Mouse (Mus musculus): ENCODE data around the gene Ccdc122. TPM values are rescaled to one million over a fixed set of nuclear protein-coding genes. Genes with fewer than 3 reads are reported as not detected.

Gene Ccdc122
- polyA plus RNA-seq, 1 experiment, result 6.1 TPM

DNA sequence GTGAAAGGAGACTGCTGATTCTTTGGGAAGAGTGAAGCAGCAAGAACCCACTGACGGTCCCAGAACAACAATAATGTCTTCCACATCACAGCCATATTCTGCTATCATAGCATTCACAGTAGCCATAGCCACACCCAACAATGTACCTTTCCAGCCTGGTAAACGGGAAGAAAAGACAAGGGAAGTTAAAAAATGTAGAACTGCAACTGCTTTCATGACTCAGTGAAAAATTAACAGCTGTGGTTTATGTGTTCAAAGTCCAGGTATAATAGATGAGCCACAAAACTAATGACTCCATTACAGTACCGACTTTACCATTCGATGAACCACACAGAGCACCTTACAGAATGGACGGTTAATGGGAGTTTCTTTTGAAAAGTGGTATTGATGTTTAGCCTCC, 5.8 kb upstream of the Ccdc122 start:
- Histone ChIP-seq H3K27ac (ENCODE audit: insufficient read depth, low read depth, low read length) (no peak overlapping the region), H3K4me3 (ENCODE audit: insufficient read depth, low read length) (no peak overlapping the region), H3K4me1 (ENCODE audit: control insufficient read depth, insufficient read depth, low read length) (peaks cover 15% of the 10 kb centered on the region)
- TF ChIP-seq CTCF (IDR thresholded peaks at IDR 0.05; ENCODE audit: low read depth, low read length), result no peak
- TF ChIP-seq POLR2A (IDR thresholded peaks at IDR 0.05; ENCODE audit: borderline replicate concordance, low read depth, low read length), result no peak

DNA sequence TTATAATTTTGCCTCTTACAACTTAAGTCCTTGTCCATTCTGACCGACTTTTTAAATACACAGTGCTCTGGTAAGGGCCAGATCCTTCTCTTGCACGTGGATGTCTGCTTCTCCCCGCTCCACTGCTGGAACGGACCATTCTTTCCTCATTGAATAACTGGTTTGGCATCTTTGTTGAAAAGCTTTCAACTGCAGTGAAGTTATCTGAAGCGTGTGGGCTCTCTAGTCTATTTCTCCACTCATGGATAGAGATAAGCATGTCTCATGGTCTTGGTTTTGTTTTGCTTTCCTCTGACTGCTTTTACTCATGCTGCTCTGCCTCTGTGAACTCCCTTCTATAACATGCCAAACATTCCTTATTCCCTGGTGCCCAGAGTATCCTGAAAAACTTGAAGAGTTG, 4.1 kb upstream of the Ccdc122 start:
- Histone ChIP-seq H3K4me1 (ENCODE audit: control insufficient read depth, insufficient read depth, low read length) (peaks cover 19% of the 10 kb centered on the region), H3K4me3 (ENCODE audit: insufficient read depth, low read length) (no peak overlapping the region), H3K27ac (ENCODE audit: insufficient read depth, low read depth, low read length) (no peak overlapping the region)
- no peak for TF ChIP-seq POLR2A (IDR thresholded peaks at IDR 0.05; ENCODE audit: borderline replicate concordance, low read depth, low read length)
- TF ChIP-seq CTCF (IDR thresholded peaks at IDR 0.05; ENCODE audit: low read depth, low read length), result no peak

DNA sequence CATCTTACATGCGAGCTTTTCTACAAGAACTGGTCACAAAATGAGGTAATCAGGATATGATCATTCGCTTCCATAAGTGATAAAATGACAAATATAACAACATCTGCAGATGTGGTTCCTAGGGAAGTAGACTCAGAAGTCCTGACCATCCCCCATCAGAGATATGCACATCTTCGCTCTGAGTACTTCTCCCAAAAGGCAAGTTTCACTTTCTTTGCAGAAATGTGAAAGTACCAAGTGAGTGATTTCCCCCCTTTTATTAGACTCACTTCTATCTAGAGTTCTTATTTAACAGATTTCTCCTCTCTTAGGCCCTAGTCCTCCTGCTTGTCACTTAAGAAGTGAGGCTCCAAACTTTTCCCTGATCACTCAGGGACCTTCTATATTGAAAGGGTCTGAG, 3.2 kb upstream of the Ccdc122 start:
- Histone ChIP-seq H3K4me1 (ENCODE audit: control insufficient read depth, insufficient read depth, low read length) (peaks cover 26% of the 10 kb centered on the region), H3K4me3 (ENCODE audit: insufficient read depth, low read length) (peak overlapping the region; percentile 25), H3K27ac (ENCODE audit: insufficient read depth, low read depth, low read length) (peak overlapping the region; percentile 85)
- TF ChIP-seq POLR2A (IDR thresholded peaks at IDR 0.05; ENCODE audit: borderline replicate concordance, low read depth, low read length) (no peak), CTCF (IDR thresholded peaks at IDR 0.05; ENCODE audit: low read depth, low read length) (no peak)

DNA sequence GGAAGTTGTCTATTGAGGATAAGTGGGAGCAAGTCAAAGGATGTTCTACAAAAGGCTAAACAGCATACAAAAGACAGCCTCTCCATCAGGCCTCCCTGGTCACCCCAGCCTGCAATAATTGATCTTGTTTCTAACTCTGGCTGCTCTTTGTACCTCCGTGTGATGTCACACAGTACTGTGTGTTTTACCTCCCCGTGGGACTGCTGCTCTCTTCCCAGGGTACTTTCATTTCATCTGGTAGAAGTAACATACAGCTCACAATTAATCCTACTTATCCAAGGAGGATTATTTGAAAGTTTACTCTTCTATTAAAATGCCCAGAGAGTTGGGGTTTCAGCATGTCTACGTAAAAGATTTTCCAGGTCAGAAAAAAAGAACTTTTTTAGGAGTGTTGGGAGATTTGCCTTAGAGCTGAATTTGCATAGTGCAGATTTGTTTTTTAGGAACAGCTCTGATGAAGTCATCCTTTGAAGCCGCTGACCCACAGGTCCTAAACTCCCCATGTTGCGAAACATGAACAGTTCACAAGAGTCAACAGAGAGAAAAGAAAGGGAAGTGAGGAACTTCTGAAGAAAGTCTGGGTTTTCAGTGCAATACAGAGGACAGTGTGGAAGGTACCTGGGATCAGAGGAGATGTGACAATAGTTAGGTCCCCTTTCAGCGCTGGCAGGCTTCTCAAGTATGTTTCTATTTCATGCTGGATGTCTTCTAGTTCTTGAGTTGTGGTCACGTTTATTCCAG, 2.2 kb upstream of the Ccdc122 start:
- H3K27ac ChIP-seq (ENCODE audit: insufficient read depth, low read depth, low read length), result peak overlapping the region; percentile 85
- peaks cover 31% of the 10 kb centered on the region for H3K4me1 ChIP-seq (ENCODE audit: control insufficient read depth, insufficient read depth, low read length)
- H3K4me3 ChIP-seq (ENCODE audit: insufficient read depth, low read length), result peak overlapping the region; percentile 61
- TF ChIP-seq CTCF (IDR thresholded peaks at IDR 0.05; ENCODE audit: low read depth, low read length) (no peak), POLR2A (IDR thresholded peaks at IDR 0.05; ENCODE audit: borderline replicate concordance, low read depth, low read length) (no peak)

DNA sequence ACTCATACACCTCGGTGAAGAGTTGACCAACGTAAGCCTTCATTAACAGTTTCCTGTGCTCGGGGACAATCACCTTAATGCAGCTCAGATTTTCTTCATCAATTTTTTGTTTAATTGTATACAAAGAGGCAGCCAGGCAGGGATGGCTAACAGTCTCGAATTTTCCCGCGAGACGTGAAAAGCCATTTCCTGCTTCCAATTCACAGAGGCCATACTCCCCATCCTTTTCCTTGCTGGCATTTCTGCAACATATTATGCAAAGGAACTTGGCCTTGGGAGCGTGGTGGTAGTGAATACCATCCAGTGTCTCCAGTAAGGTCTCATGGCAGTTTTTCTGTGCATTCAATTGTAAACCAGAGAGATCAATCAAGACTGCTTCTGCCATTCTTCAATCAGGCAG, 1.6 kb upstream of the Ccdc122 start:
- peak overlapping the region; percentile 69 for H3K27ac ChIP-seq (ENCODE audit: insufficient read depth, low read depth, low read length)
- H3K4me1 ChIP-seq (ENCODE audit: control insufficient read depth, insufficient read depth, low read length), result peaks cover 32% of the 10 kb centered on the region
- peak overlapping the region; percentile 47 for H3K4me3 ChIP-seq (ENCODE audit: insufficient read depth, low read length)
- TF ChIP-seq POLR2A (IDR thresholded peaks at IDR 0.05; ENCODE audit: borderline replicate concordance, low read depth, low read length), result no peak
- TF ChIP-seq CTCF (IDR thresholded peaks at IDR 0.05; ENCODE audit: low read depth, low read length), result no peak

DNA sequence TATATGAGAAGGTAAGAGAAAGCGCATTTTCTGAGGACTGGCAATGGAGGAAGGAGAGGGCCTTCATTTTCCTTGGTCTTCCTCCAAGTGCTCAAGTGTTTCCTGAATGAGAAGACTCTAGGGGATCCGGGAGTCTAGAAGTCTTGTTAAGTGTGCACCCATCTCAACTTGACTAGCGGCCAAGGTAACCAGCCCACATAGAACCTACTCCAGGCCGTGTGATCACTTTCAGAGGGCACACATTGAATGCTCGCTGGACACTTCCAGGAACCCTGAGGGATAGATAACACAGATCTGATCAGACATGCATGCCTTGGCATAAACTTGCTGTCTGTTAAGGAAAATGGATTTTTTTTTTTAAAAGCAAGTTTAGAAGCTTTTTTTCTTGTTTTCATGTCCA, 758 bp downstream of the Ccdc122 start:
- Histone ChIP-seq H3K27ac (ENCODE audit: insufficient read depth, low read depth, low read length) (peak overlapping the region; percentile 100), H3K4me1 (ENCODE audit: control insufficient read depth, insufficient read depth, low read length) (peaks cover 31% of the 10 kb centered on the region), H3K4me3 (ENCODE audit: insufficient read depth, low read length) (peak overlapping the region; percentile 95)
- no peak for TF ChIP-seq POLR2A (IDR thresholded peaks at IDR 0.05; ENCODE audit: borderline replicate concordance, low read depth, low read length)
- TF ChIP-seq CTCF (IDR thresholded peaks at IDR 0.05; ENCODE audit: low read depth, low read length), result no peak

DNA sequence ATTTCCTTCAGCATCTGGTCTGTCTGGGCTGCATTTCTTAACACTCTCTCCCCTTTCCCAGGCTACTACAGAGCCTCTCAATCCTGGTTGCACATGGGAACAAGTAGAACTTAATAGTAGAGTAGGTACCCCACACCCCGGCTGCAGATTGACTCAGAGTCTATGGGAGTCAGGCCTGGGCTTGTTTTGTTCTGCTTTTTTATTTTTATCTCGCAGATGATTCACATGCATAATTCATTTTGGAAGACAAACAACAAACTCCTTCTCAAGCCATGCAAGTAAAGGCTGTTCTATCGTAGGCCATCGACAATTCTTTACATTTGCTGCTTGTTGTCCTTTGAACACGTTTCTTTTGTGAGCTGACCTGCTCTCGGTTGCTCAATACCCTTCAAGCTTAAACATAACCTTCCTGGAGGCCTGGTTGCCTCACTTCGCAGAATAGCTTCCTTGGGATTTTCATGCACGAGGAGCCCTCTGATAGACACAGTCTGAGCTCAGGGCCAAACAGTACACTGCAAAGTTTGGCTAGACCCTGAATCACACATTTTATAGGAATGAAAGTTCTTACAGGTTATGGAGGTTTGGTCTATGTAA, 1.4 kb downstream of the Ccdc122 start:
- TF ChIP-seq POLR2A (IDR thresholded peaks at IDR 0.05; ENCODE audit: borderline replicate concordance, low read depth, low read length), result no peak
- TF ChIP-seq CTCF (IDR thresholded peaks at IDR 0.05; ENCODE audit: low read depth, low read length), result no peak

DNA sequence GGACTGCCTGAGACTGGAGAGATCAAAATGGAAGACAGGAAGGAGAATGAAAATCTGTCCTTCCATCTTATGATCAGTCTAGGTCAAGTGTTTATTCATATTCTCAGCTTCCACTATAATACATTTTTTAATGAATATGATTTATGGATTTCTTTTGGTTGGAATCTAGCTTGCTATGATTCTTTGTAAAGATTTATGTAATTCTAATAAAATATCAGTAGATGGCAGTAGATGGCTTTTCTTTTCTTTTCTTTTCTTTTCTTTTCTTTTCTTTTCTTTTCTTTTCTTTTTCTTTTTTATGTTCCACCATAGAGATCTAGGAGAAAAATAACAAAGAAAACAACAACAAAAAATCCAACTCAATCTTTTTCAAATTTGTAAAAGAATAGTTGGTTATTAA, 16.7 kb downstream of the Ccdc122 start:
- H3K27ac ChIP-seq (ENCODE audit: insufficient read depth, low read depth, low read length), result no peak overlapping the region
- no peaks in the 10 kb centered on the region for H3K4me1 ChIP-seq (ENCODE audit: control insufficient read depth, insufficient read depth, low read length)
- no peak overlapping the region for H3K4me3 ChIP-seq (ENCODE audit: insufficient read depth, low read length)
- TF ChIP-seq CTCF (IDR thresholded peaks at IDR 0.05; ENCODE audit: low read depth, low read length) (no peak), POLR2A (IDR thresholded peaks at IDR 0.05; ENCODE audit: borderline replicate concordance, low read depth, low read length) (no peak)

More for the DNA sequence above, 1.4 kb downstream of the Ccdc122 start:
- Histone ChIP-seq H3K27ac (ENCODE audit: insufficient read depth, low read depth, low read length) (peak overlapping the region; percentile 100), H3K4me3 (ENCODE audit: insufficient read depth, low read length) (peak overlapping the region; percentile 95), H3K4me1 (ENCODE audit: control insufficient read depth, insufficient read depth, low read length) (peaks cover 28% of the 10 kb centered on the region)

DNA sequence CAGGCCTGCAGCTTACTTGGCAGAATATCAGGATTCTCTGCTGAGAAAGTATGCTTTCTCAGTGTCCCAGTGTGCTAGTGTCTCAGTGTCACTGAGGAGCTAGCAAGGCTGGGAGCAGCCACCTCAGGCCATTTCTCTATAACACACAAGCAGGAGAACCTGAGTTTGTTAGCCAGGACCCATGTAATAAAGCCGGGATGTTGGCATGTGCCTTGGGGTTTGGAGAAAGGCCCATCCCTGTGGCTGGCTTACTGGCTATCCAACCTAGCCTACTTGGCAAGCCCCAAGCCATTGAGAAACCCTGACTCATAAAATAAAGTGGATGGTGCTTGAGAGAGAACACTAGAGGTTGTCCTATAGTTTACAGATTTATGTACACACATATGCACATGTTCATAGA, 32.8 kb downstream of the Ccdc122 start:
- no peak overlapping the region for H3K4me3 ChIP-seq (ENCODE audit: insufficient read depth, low read length)
- no peaks in the 10 kb centered on the region for H3K4me1 ChIP-seq (ENCODE audit: control insufficient read depth, insufficient read depth, low read length)
- H3K27ac ChIP-seq (ENCODE audit: insufficient read depth, low read depth, low read length), result no peak overlapping the region
- no peak for TF ChIP-seq CTCF (IDR thresholded peaks at IDR 0.05; ENCODE audit: low read depth, low read length)
- TF ChIP-seq POLR2A (IDR thresholded peaks at IDR 0.05; ENCODE audit: borderline replicate concordance, low read depth, low read length), result no peak

DNA sequence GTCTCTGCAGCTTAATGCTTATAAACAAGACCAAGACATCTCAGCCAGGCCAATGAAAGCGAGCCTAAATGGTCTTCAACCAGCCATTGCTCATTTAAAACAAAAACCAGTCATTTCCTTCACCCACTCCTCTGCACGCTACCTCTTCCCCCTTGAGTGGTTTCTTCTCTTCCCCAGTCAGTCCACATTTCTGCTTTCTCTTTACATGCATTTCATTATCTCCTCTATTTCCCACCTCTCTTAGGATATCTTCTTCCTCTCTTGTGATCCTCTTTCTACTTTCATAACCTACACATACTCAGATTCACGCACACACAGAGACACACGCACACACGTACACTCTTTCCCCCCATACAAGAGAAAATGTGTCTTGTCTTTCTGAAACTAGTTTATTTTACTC, 44.7 kb downstream of the Ccdc122 start:
- Histone ChIP-seq H3K4me3 (ENCODE audit: insufficient read depth, low read length) (no peak overlapping the region), H3K4me1 (ENCODE audit: control insufficient read depth, insufficient read depth, low read length) (peaks cover 9% of the 10 kb centered on the region), H3K27ac (ENCODE audit: insufficient read depth, low read depth, low read length) (no peak overlapping the region)
- TF ChIP-seq CTCF (IDR thresholded peaks at IDR 0.05; ENCODE audit: low read depth, low read length) (no peak), POLR2A (IDR thresholded peaks at IDR 0.05; ENCODE audit: borderline replicate concordance, low read depth, low read length) (no peak)
